Mouse (Mus musculus): ENCODE results near the gene Mettl24. TPM values are rescaled to one million over a fixed set of nuclear protein-coding genes. Genes with fewer than 3 reads are reported as not detected.

The Mettl24 gene
- polyA plus RNA-seq (2014; fragmentation: Illumina TruSeq; extraction: RNeasy Lipid Tissue Mini Kit (QIAGEN cat#74804); ENCODE audit: insufficient read depth, low read depth, low replicate concordance) = 10.2 TPM

GRCm38 (mm10) chr10:40683092-40683867 is at the start of gene Mettl24:
Gene Mettl24 (plus strand): TSS chr10:40683282.

Other genes starting within 250 kb of the Mettl24 start
- not detected for gene Slc22a16, start 112.9 kb upstream of the Mettl24 start, polyA plus RNA-seq (2014; fragmentation: Illumina TruSeq; extraction: RNeasy Lipid Tissue Mini Kit (QIAGEN cat#74804); ENCODE audit: insufficient read depth, low read depth, low replicate concordance)
- gene Ddo, start 53.3 kb upstream of the Mettl24 start, polyA plus RNA-seq (2014; fragmentation: Illumina TruSeq; extraction: RNeasy Lipid Tissue Mini Kit (QIAGEN cat#74804); ENCODE audit: insufficient read depth, low read depth, low replicate concordance) = 6.7 TPM
- 11.4 TPM for gene Cdc40, start 200.0 kb downstream of the Mettl24 start, polyA plus RNA-seq (2014; fragmentation: Illumina TruSeq; extraction: RNeasy Lipid Tissue Mini Kit (QIAGEN cat#74804); ENCODE audit: insufficient read depth, low read depth, low replicate concordance)
- 0.60 TPM for gene Wasf1, start 200.2 kb downstream of the Mettl24 start, polyA plus RNA-seq (2014; fragmentation: Illumina TruSeq; extraction: RNeasy Lipid Tissue Mini Kit (QIAGEN cat#74804); ENCODE audit: insufficient read depth, low read depth, low replicate concordance)